Mouse (Mus musculus) intestine, embryonic 15.5 days (tissue): ENCODE measurements at regions not wholly inside any gene's neighbourhood (a gene's known extent, or its start where the extent isn't known, plus 50 kb on each side); places are given as distances from the start of the nearest gene placed in this dataset.

Experiments
- ATAC-seq: fragments of 200-750 bp; cut with Nextera tagmentation; 2 replicates; pipeline ENCODE4 v1.8.0; 2017; ENCODE audit warnings: moderate TSS enrichment, moderate library complexity
- H3K27ac ChIP-seq: fragments of 300-500 bp; sonication (generic); 2 replicates; pipeline ENCODE4 v1.5.1; 2015; ENCODE audit warnings: mild to moderate bottlenecking, inconsistent platforms
- H3K27me3 ChIP-seq: fragments of 300-500 bp; sonication (generic); replicated peaks from 2 replicates; pipeline ENCODE4 v1.6.1; 2015; ENCODE audit warnings: inconsistent platforms
- H3K36me3 ChIP-seq: fragments of 300-500 bp; sonication (generic); 2 replicates; pipeline ENCODE4 v1.6.1; 2015; ENCODE audit warnings: inconsistent platforms
- H3K4me1 ChIP-seq: fragments of 300-500 bp; sonication (generic); replicated peaks from 2 replicates; pipeline ENCODE4 v1.6.1; 2015; ENCODE audit warnings: inconsistent platforms
- H3K4me2 ChIP-seq: fragments of 300-500 bp; sonication (generic); replicated peaks from 2 replicates; pipeline ENCODE4 v1.6.1; 2015; ENCODE audit warnings: mild to moderate bottlenecking, inconsistent platforms
- H3K4me3 ChIP-seq: fragments of 300-500 bp; sonication (generic); replicated peaks from 2 replicates; pipeline ENCODE4 v1.5.1; 2015; ENCODE audit warnings: inconsistent platforms
- H3K9ac ChIP-seq: fragments of 300-500 bp; sonication (generic); 2 replicates; pipeline ENCODE4 v1.6.1; 2015; ENCODE audit warnings: inconsistent platforms
- H3K9me3 ChIP-seq: fragments of 300-500 bp; sonication (generic); 2 replicates; pipeline ENCODE4 v1.6.1; 2016; ENCODE audit warnings: inconsistent platforms
- WGBS: fragments of 180-500 bp; shearing (Covaris S2); methylation state at CpG from one replicate; pipeline ENCODE4 v1.1.7; 2015; 5-methylcytosine and 5-hydroxymethylcytosine counted together

DNA sequence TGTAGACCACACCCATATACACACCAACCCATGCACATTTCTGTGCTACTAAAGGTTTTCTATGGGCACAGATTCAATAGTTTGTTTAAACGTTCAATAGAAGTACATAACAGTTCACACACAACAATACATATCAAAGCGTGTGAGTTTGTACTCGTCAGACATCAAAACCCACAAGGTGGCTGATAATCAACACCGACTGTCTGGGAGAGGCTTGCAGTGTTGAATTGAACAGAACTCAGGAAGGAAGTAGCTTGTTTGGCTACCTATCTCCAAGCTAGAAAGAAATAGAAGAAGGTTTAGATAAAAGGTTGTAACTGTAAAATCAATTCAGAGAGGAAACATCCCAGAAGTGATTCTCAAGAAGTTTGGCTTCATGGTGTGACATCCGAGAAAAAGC, 118.9 kb upstream of the Klf3 start:
- no peaks in the 10 kb centered on the region for H3K36me3 ChIP-seq
- ATAC-seq, result no peak

DNA sequence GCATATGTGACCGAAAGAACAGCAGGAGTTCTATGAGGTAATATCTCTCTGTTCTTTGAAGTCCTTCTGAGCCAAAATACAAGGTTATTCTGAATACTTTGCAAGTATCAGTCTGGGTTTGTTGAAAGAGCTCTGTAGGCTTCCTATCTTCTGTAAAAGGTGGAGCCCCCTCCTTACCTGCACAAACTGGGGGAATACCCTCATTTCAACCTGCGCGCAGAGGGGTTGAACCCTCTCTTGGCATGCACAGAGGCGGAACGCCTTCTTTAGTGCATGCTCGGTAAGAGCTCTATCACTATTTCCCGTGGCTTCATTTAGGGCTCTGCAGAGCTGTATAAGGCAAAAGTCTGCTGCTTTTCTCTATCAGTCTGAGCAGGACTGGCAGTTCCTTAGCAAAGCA, 113.0 kb upstream of the Klf3 start:
- no peak overlapping the region for H3K4me3 ChIP-seq
- WGBS, result 84% methylated on average over 7 of the region's 7 CpGs

More for the DNA sequence above, 118.9 kb upstream of the Klf3 start:
- Histone ChIP-seq H3K4me1 (peaks cover 7% of the 10 kb centered on the region; the same call in 1 of the 2 replicates), H3K4me3 (no peak overlapping the region), H3K4me2 (no peak overlapping the region), H3K27ac (no peak overlapping the region), H3K27me3 (no peaks in the 10 kb centered on the region), H3K9me3 (no peaks in the 10 kb centered on the region), H3K9ac (no peak overlapping the region)
- WGBS, result 79% methylated on average over 5 of the region's 5 CpGs

DNA sequence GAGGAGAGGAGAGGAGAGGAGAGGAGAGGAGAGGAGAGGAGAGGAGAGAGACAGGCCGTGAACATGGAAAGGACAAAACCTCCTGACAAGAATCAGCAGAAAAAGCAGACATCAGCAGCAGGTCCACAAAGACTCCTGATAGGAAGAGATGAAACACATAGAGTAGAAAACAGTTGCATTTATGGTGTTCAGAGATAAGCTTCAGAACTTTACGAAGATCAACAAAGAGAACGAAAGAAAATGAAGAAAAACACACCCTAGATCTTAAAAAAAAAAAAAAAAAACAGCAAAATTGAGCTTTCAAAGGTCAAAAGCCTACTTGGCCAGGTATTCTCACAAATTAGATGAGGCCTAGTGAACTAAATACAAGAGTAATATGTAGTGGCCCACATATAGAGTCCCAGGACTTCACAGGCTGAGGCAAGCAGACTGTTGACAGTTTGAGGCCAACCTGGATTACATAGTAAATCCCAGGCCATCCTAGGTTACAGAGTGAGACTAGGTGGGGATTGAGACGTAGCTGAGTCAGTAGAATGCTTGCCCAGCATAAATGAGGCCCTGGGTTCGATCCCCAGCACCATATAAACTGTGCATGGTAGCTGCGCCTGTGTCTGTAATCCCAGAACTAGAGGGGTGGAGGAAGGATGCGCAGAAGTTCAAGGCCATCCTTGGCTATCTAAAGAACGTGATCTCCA, 111.6 kb upstream of the Klf3 start:
- Histone ChIP-seq H3K4me2 (no peak overlapping the region), H3K36me3 (no peaks in the 10 kb centered on the region), H3K27ac (no peak overlapping the region), H3K4me3 (no peak overlapping the region), H3K9ac (no peak overlapping the region), H3K4me1 (no peaks in the 10 kb centered on the region), H3K9me3 (no peaks in the 10 kb centered on the region), H3K27me3 (no peaks in the 10 kb centered on the region)
- 88% methylated on average over 8 of the region's 8 CpGs for WGBS
- ATAC-seq, result no peak

More for the DNA sequence above, 113.0 kb upstream of the Klf3 start:
- H3K9ac ChIP-seq, result no peak overlapping the region
- no peak overlapping the region for H3K27ac ChIP-seq
- H3K4me2 ChIP-seq, result no peak overlapping the region
- H3K4me1 ChIP-seq, result no peaks in the 10 kb centered on the region
- no peak for ATAC-seq
- H3K36me3 ChIP-seq, result no peaks in the 10 kb centered on the region
- H3K9me3 ChIP-seq, result no peaks in the 10 kb centered on the region
- H3K27me3 ChIP-seq, result no peaks in the 10 kb centered on the region

- Histone ChIP-seq H3K36me3 (no peaks in the 10 kb centered on the region), H3K9me3 (no peaks in the 10 kb centered on the region), H3K9ac (no peak overlapping the region), H3K27me3 (no peaks in the 10 kb centered on the region), H3K4me2 (no peak overlapping the region), H3K4me1 (no peaks in the 10 kb centered on the region), H3K27ac (no peak overlapping the region), H3K4me3 (no peak overlapping the region)
- no peak for ATAC-seq
- 89% methylated on average over 11 of the region's 11 CpGs for WGBS
These were observed 110.9 kb upstream of the Klf3 start for GRCm38 (mm10) chr5:64692335-64692734.

DNA sequence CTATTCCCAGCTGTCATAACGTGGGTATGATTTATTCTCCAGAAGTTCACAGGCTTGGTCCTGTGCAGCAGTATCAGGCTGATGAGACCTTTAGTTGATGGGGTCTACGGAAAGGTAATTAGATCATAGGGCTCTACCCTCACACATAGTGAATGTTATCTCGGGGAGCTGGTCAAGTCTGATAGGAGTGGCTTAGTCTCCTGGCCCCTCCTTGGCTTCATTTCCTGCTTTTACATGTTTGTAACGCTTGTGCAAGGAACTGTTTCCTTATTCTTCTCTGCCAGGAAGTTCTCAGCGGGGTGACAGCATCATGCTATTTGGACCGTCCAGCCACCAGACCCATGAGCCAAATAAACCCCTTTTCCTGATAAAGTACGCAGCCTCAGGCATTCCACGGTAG, 109.6 kb upstream of the Klf3 start:
- Histone ChIP-seq H3K4me3 (no peak overlapping the region), H3K4me1 (no peaks in the 10 kb centered on the region), H3K9ac (no peak overlapping the region), H3K27me3 (no peaks in the 10 kb centered on the region), H3K9me3 (no peaks in the 10 kb centered on the region), H3K36me3 (no peaks in the 10 kb centered on the region), H3K27ac (no peak overlapping the region), H3K4me2 (no peak overlapping the region)
- no peak for ATAC-seq
- WGBS, result 71% methylated on average over 8 of the region's 8 CpGs

DNA sequence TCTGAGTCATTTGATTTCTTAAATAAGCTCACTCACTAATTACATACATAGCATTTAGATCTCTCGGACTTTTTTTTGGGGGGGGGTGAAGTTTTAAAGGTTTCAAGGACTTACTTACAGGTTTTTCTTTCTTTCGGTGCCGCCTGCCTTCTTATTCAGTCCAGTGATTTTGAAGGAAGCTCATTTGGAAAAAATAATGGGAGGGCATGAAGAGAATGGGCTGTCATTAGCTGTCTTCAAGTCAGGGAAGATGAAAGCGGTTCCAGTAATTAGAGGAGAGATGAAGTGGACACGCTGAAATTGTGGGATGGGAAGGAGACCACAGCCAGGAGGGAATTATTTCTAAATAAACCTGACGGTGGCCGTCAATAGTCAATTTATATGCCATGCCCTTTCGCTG, 108.6 kb upstream of the Klf3 start:
- no peak overlapping the region for H3K4me3 ChIP-seq
- no peaks in the 10 kb centered on the region for H3K27me3 ChIP-seq
- WGBS, result 89% methylated on average over 8 of the region's 8 CpGs
- H3K27ac ChIP-seq, result no peak overlapping the region
- H3K4me2 ChIP-seq, result no peak overlapping the region
- no peak for ATAC-seq
- H3K4me1 ChIP-seq, result no peaks in the 10 kb centered on the region
- H3K9me3 ChIP-seq, result no peaks in the 10 kb centered on the region
- no peaks in the 10 kb centered on the region for H3K36me3 ChIP-seq
- H3K9ac ChIP-seq, result no peak overlapping the region

- Histone ChIP-seq H3K4me1 (peaks cover 2% of the 10 kb centered on the region), H3K9ac (no peak overlapping the region), H3K9me3 (no peaks in the 10 kb centered on the region), H3K27ac (no peak overlapping the region), H3K36me3 (no peaks in the 10 kb centered on the region), H3K4me3 (no peak overlapping the region), H3K4me2 (no peak overlapping the region), H3K27me3 (no peaks in the 10 kb centered on the region)
- WGBS, result 89% methylated on average over 14 of the region's 14 CpGs
- ATAC-seq, result no peak
These were observed 107.1 kb upstream of the Klf3 start for GRCm38 (mm10) chr5:64696099-64696498.

- H3K9ac ChIP-seq, result no peak overlapping the region
- H3K36me3 ChIP-seq, result no peaks in the 10 kb centered on the region
- 83% methylated on average over 5 of the region's 5 CpGs for WGBS
- no peaks in the 10 kb centered on the region for H3K27me3 ChIP-seq
- no peak overlapping the region for H3K4me2 ChIP-seq
- peaks cover 13% of the 10 kb centered on the region for H3K4me1 ChIP-seq
- no peak overlapping the region for H3K4me3 ChIP-seq
- ATAC-seq, result no peak
- H3K9me3 ChIP-seq, result no peaks in the 10 kb centered on the region
- H3K27ac ChIP-seq, result no peak overlapping the region
These were observed 105.7 kb upstream of the Klf3 start for GRCm38 (mm10) chr5:64697466-64697865.

GRCm38 (mm10) chr5:64698458-64699116, 104.6 kb upstream of the Klf3 start:
- ATAC-seq, result peak; percentile 70
- peaks cover 20% of the 10 kb centered on the region for H3K4me1 ChIP-seq
- no peaks in the 10 kb centered on the region for H3K27me3 ChIP-seq
- no peak overlapping the region for H3K9ac ChIP-seq
- no peaks in the 10 kb centered on the region for H3K9me3 ChIP-seq
- WGBS, result 77% methylated on average over 6 of the region's 6 CpGs
- no peaks in the 10 kb centered on the region for H3K36me3 ChIP-seq
- H3K27ac ChIP-seq, result no peak overlapping the region; the same call in 1 of the 2 replicates
- H3K4me3 ChIP-seq, result no peak overlapping the region
- H3K4me2 ChIP-seq, result no peak overlapping the region

GRCm38 (mm10) chr5:64700030-64700429, 103.2 kb upstream of the Klf3 start:
- Histone ChIP-seq H3K27ac (no peak overlapping the region), H3K36me3 (no peaks in the 10 kb centered on the region), H3K4me2 (no peak overlapping the region), H3K4me3 (no peak overlapping the region), H3K4me1 (peaks cover 28% of the 10 kb centered on the region), H3K9me3 (no peaks in the 10 kb centered on the region), H3K27me3 (no peaks in the 10 kb centered on the region), H3K9ac (no peak overlapping the region)
- WGBS, result 59% methylated on average over 6 of the region's 6 CpGs
- ATAC-seq, result peak; percentile 29; the same call in 1 of the 2 replicates

DNA sequence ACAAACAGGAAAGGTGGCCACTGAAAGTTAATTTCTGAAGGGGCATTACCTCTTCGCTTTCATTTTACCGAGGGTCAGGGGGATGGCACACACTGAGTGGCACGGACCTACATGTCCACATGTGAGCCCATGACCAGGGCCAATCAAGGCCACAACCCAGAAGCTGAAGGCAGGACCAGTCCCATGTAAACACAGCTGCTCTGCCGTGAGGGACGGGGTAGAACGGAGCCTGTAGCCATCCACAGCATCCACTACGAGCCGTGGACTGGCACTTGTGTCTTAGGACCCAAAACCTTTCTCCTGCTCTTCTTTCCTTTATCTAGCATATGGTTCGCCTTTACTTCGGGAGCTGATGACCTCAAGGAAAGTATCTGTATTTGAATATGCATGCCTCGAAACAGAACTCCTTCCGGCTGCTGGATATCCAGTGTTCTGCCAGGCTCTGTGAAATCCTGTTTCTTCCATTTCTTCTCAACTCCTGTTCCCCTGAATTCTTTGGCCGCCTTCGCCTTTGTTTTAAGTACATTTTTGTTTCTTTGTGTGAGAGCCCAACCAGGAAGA, 101.9 kb upstream of the Klf3 start:
- peaks cover 28% of the 10 kb centered on the region for H3K4me1 ChIP-seq
- H3K36me3 ChIP-seq, result no peaks in the 10 kb centered on the region
- H3K4me2 ChIP-seq, result peak overlapping the region; percentile 45
- H3K9me3 ChIP-seq, result no peaks in the 10 kb centered on the region
- H3K4me3 ChIP-seq, result no peak overlapping the region
- peak overlapping the region; percentile 78 for H3K27ac ChIP-seq
- WGBS, result 59% methylated on average over 14 of the region's 14 CpGs
- H3K27me3 ChIP-seq, result no peaks in the 10 kb centered on the region
- ATAC-seq, result no peak
- H3K9ac ChIP-seq, result 0 out of 2 replicates have a peak overlapping the region, but pooled peaks have one; percentile 11

GRCm38 (mm10) chr5:64701780-64702231, 101.4 kb upstream of the Klf3 start:
- H3K36me3 ChIP-seq, result no peaks in the 10 kb centered on the region
- ATAC-seq, result no peak; the same call in 1 of the 2 replicates
- H3K9me3 ChIP-seq, result no peaks in the 10 kb centered on the region
- WGBS, result 23% methylated on average over 7 of the region's 7 CpGs
- peak overlapping the region; percentile 45 for H3K4me2 ChIP-seq
- no peaks in the 10 kb centered on the region for H3K27me3 ChIP-seq
- peak overlapping the region; percentile 78 for H3K27ac ChIP-seq
- 0 out of 2 replicates have a peak overlapping the region, but pooled peaks have one; percentile 11 for H3K9ac ChIP-seq
- H3K4me3 ChIP-seq, result no peak overlapping the region
- peaks cover 28% of the 10 kb centered on the region for H3K4me1 ChIP-seq
